9 mouse cellular contexts compared by ENCODE assay signal in the genomic region with DNA sequence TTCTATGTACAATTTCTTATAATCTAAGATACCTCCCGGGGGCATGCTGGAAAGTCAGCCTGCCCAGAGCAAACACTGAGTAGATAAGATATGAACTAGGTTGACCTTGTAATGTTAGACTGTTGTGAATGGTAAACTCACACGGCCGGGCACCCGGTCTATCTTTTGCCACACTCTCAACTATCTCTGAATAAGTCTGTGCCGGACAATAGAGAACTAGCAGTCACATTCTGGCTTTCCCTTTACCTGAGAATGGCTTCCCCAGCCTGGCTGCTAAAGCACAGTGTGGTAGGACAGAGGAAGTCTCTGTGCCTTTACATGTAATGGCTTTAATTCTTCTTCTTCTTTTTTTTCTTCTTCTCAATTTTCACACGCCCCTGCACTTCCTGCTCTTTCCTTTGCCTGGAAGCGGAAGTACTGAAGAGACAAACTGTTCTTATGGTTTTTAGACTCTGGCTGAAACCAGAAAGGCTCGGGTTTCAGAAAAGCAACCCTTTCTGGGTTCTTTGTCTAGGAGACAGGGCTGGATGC.
DNase-seq lines count a peak whose midpoint lies in the region; ATAC-seq and TF ChIP-seq lines count a peak whose summit lies in the region.
"Had no signal": no experiment of that assay in that cellular context is flagged by ENCODE, and none has a peak within 500 bp of the region (broad histone marks: within the 10 kb centered on the region; RNA-seq: fewer than 3 reads in every experiment).

No protein-coding gene starts in this region.

- no peak for ATAC-seq in lung, embryonic 15.5 days (ENCODE audit: borderline replicate concordance, extremely low read depth, low FRiP score, low TSS enrichment)
- ATAC-seq: Patski had no signal

- no peak overlapping the region for H3K4me3 ChIP-seq in layer of hippocampus, adult 2 months
- H3K4me3 ChIP-seq in lung, embryonic 15.5 days = no peak overlapping the region

- WGBS in lung, embryonic 15.5 days = 21% methylated on average over 8 of the region's 8 CpGs

- H3K36me3 ChIP-seq in lung, embryonic 15.5 days = no peaks in the 10 kb centered on the region

- DNase-seq in layer of hippocampus, adult 2 months (ENCODE audit: low spot score in 2 of 2) = no peak
- no peak for DNase-seq in layer of hippocampus, postnatal 25 days (ENCODE audit: extremely low spot score in 1 of 2, low spot score in 1 of 2)
- peak; percentile 13 to 47 for DNase-seq in heart, adult 9 months (ENCODE audit: low spot score in 2 of 2)
- peak; percentile 64 for DNase-seq in thymus, postnatal 0 days (ENCODE audit: low spot score)
- no peak for DNase-seq in embryo, embryonic 10 days (ENCODE audit: low spot score)
- no peak for DNase-seq in urinary bladder, postnatal 14 days (ENCODE audit: low spot score)
- DNase-seq in urinary bladder, postnatal 4 days (ENCODE audit: low spot score in 2 of 2) = no peak

- peak overlapping the region; percentile 17; the same call in 1 of the 2 replicates for H3K4me2 ChIP-seq in lung, embryonic 15.5 days

- peaks cover 29% of the 10 kb centered on the region for H3K4me1 ChIP-seq in lung, embryonic 15.5 days

- H3K27ac ChIP-seq in layer of hippocampus, adult 2 months = peak overlapping the region; percentile 55; the same call in 1 of the 2 replicates
- peak overlapping the region; percentile 55 for H3K27ac ChIP-seq in lung, embryonic 15.5 days

- H3K9me3 ChIP-seq in lung, embryonic 15.5 days = no peaks in the 10 kb centered on the region

- H3K9ac ChIP-seq in lung, embryonic 15.5 days = no peak overlapping the region

- no peaks in the 10 kb centered on the region for H3K27me3 ChIP-seq in lung, embryonic 15.5 days
- H3K27me3 ChIP-seq: Patski had no signal

- TF ChIP-seq CTCF in layer of hippocampus, adult 2 months (conservative IDR thresholded peaks at IDR 0.05) = no peak

Comparison
In these comparisons a context has a peak if more than half of its experiments do, and no peak if none do; other contexts are left out.
1. DNase-seq: peak in heart, adult 9 months (2 of 2) and thymus, postnatal 0 days (single experiment); none in layer of hippocampus, adult 2 months (0 of 2), layer of hippocampus, postnatal 25 days (0 of 2), embryo, embryonic 10 days (single experiment), urinary bladder, postnatal 14 days (single experiment) and urinary bladder, postnatal 4 days (0 of 2).